Mouse (Mus musculus) neural tube, embryonic 11.5 days (tissue): ENCODE data around the gene Gm26602. TPM values are rescaled to one million over a fixed set of nuclear protein-coding genes. Genes with fewer than 3 reads are reported as not detected.

Experiments used
- ATAC-seq: fragments of 200-750 bp; cut with Nextera tagmentation; 2 replicates; pipeline ENCODE4 v1.8.0; 2017; ENCODE audit warnings: moderate number of reproducible peaks, mild to moderate bottlenecking, moderate TSS enrichment, moderate library complexity; ENCODE audit not compliant: insufficient read depth, low FRiP score, low TSS enrichment
- DNase-seq: peaks from one replicate; pipeline ENCODE4 v3.0.0-alpha.2; 2015; ENCODE audit warnings: low spot score
- H3K27ac ChIP-seq: fragments of 300-500 bp; sonication (generic); 2 replicates; pipeline ENCODE4 v1.5.1; 2014; ENCODE audit warnings: low read depth, mild to moderate bottlenecking, low read length
- H3K27me3 ChIP-seq: fragments of 300-500 bp; sonication (generic); 2 replicates; pipeline ENCODE4 v1.6.1; 2014; ENCODE audit warnings: mild to moderate bottlenecking, low read length, mixed read lengths; ENCODE audit not compliant: control insufficient read depth, insufficient read depth
- H3K36me3 ChIP-seq: fragments of 300-500 bp; sonication (generic); 2 replicates; pipeline ENCODE4 v1.6.1; 2014; ENCODE audit warnings: mild to moderate bottlenecking, low read length, moderate library complexity, mixed read lengths; ENCODE audit not compliant: control insufficient read depth, insufficient read depth
- H3K4me1 ChIP-seq: fragments of 300-500 bp; sonication (generic); 2 replicates; pipeline ENCODE4 v1.6.1; 2014; ENCODE audit warnings: low read length, mixed read lengths; ENCODE audit not compliant: control insufficient read depth, insufficient read depth
- H3K4me2 ChIP-seq: fragments of 300-500 bp; sonication (generic); 2 replicates; pipeline ENCODE4 v1.6.1; 2014; ENCODE audit warnings: low read depth, mild to moderate bottlenecking, moderate library complexity
- H3K4me3 ChIP-seq: fragments of 300-500 bp; sonication (generic); 2 replicates; pipeline ENCODE4 v1.5.1; 2014; ENCODE audit warnings: low read depth, low read length
- H3K9ac ChIP-seq: fragments of 300-500 bp; sonication (generic); 2 replicates; pipeline ENCODE4 v1.6.1; 2014; ENCODE audit warnings: mild to moderate bottlenecking, low read length
- H3K9me3 ChIP-seq: fragments of 300-500 bp; sonication (generic); 2 replicates; pipeline ENCODE4 v1.6.1; 2016; ENCODE audit warnings: low read length; ENCODE audit not compliant: control insufficient read depth
- WGBS: fragments of 180-500 bp; shearing (Covaris S2); extraction: QIAGEN DNeasy Blood & Tissue Kit; methylation state at CpG from one replicate; pipeline ENCODE4 v1.1.7; 2014; 5-methylcytosine and 5-hydroxymethylcytosine counted together
- polyA plus RNA-seq: library from polyadenylated mRNA; unstranded; fragments of >200 nt; fragmentation: Nextera tagmentation; extraction: Ambion mirVana; gene quantifications from 2 replicates; pipeline ENCODE4 v1.2.1, GENCODE M21; 2014

The Gm26602 gene
- polyA plus RNA-seq, 1 experiment from 2014 or later = not detected

- Histone ChIP-seq H3K4me3 (peak within 1 kb of the TSS; percentile 65), H3K27ac (peak within 1 kb of the TSS; percentile 86), H3K4me1 (peaks cover 23% of the 10 kb centered on the region), H3K9me3 (no peaks in the 10 kb centered on the region), H3K36me3 (peaks cover 2% of the 10 kb centered on the region; the same call in 1 of the 2 replicates), H3K4me2 (peak within 1 kb of the TSS; percentile 56), H3K9ac (peak within 1 kb of the TSS; percentile 74), H3K27me3 (peaks cover 19% of the 10 kb centered on the region)
- ATAC-seq (peak; percentile 69), DNase-seq (peak; percentile 95)
- WGBS = under 1% methylated on average over 63 of the region's 63 CpGs
Measured at GRCm38 (mm10) chr10:79926491-79927323, 16.1 kb downstream of the Gm26602 start, which contains the start of gene Arid3a. Arid3a (plus strand) TSS chr10:79927043.

GRCm38 (mm10) chr10:79927324-79928029 is 16.8 kb downstream of the Gm26602 start:
- Histone ChIP-seq H3K9me3 (no peaks in the 10 kb centered on the region), H3K9ac (peak overlapping the region; percentile 74), H3K4me2 (peak overlapping the region; percentile 56), H3K4me3 (peak overlapping the region; percentile 65), H3K27me3 (peaks cover 12% of the 10 kb centered on the region), H3K4me1 (peaks cover 26% of the 10 kb centered on the region), H3K27ac (peak overlapping the region; percentile 86), H3K36me3 (peaks cover 6% of the 10 kb centered on the region)
- peak; percentile 10 for ATAC-seq
- DNase-seq = peak; percentile 75
- under 1% methylated on average over 54 of the region's 54 CpGs for whole genome bisulfite sequencing

- Histone ChIP-seq H3K9ac (peak overlapping the region; percentile 74), H3K27me3 (peaks cover 5% of the 10 kb centered on the region), H3K27ac (peak overlapping the region; percentile 86), H3K4me3 (peak overlapping the region; percentile 65), H3K4me2 (peak overlapping the region; percentile 56), H3K9me3 (no peaks in the 10 kb centered on the region), H3K4me1 (peaks cover 33% of the 10 kb centered on the region), H3K36me3 (peaks cover 6% of the 10 kb centered on the region)
- DNase-seq (peak; percentile 48), ATAC-seq (no peak)
- WGBS = 0% methylated on average over 28 of the region's 29 CpGs
Measured at GRCm38 (mm10) chr10:79928030-79928694, 17.5 kb downstream of the Gm26602 start.

- ATAC-seq = no peak
- Histone ChIP-seq H3K9me3 (no peaks in the 10 kb centered on the region), H3K27me3 (no peaks in the 10 kb centered on the region), H3K36me3 (peaks cover 6% of the 10 kb centered on the region), H3K4me1 (peaks cover 39% of the 10 kb centered on the region), H3K9ac (peak overlapping the region; percentile 74), H3K27ac (peak overlapping the region; percentile 86), H3K4me3 (peak overlapping the region; percentile 65), H3K4me2 (peak overlapping the region; percentile 56)
- DNase-seq = no peak
- 17% methylated on average over 9 of the region's 9 CpGs for WGBS
Measured at GRCm38 (mm10) chr10:79928907-79929701, 18.4 kb downstream of the Gm26602 start.

- Histone ChIP-seq H3K9me3 (no peaks in the 10 kb centered on the region), H3K27me3 (no peaks in the 10 kb centered on the region), H3K4me3 (no peak overlapping the region), H3K4me2 (no peak overlapping the region), H3K36me3 (peaks cover 6% of the 10 kb centered on the region), H3K27ac (no peak overlapping the region), H3K4me1 (peaks cover 39% of the 10 kb centered on the region), H3K9ac (no peak overlapping the region)
- no peak for ATAC-seq
- no peak for DNase-seq
- 88% methylated on average over 18 of the region's 18 CpGs for WGBS
Measured at GRCm38 (mm10) chr10:79929967-79930825, 19.5 kb downstream of the Gm26602 start.

- Histone ChIP-seq H3K4me2 (no peak overlapping the region), H3K4me1 (peaks cover 39% of the 10 kb centered on the region), H3K36me3 (peaks cover 6% of the 10 kb centered on the region), H3K9me3 (no peaks in the 10 kb centered on the region), H3K27ac (no peak overlapping the region), H3K4me3 (no peak overlapping the region), H3K27me3 (no peaks in the 10 kb centered on the region), H3K9ac (no peak overlapping the region)
- DNase-seq (no peak), ATAC-seq (no peak)
- WGBS = 83% methylated on average over 16 of the region's 16 CpGs
Measured at GRCm38 (mm10) chr10:79930826-79931186, 20.1 kb downstream of the Gm26602 start.

- no peak for DNase-seq
- no peak overlapping the region for H3K4me2 ChIP-seq
- no peak overlapping the region for H3K4me3 ChIP-seq
- ATAC-seq = no peak
- no peak overlapping the region for H3K27ac ChIP-seq
- H3K9ac ChIP-seq = no peak overlapping the region
- peaks cover 6% of the 10 kb centered on the region for H3K36me3 ChIP-seq
- WGBS = 82% methylated on average over 9 of the region's 9 CpGs
- peaks cover 33% of the 10 kb centered on the region for H3K4me1 ChIP-seq
- H3K9me3 ChIP-seq = no peaks in the 10 kb centered on the region
- no peaks in the 10 kb centered on the region for H3K27me3 ChIP-seq
Measured at GRCm38 (mm10) chr10:79931797-79932196, 21.1 kb downstream of the Gm26602 start.
